Mouse (Mus musculus) testis, postnatal 10 days (tissue): ENCODE measurements around the gene Sec22c.

Experiments
- DNase-seq: peaks from one replicate; pipeline ENCODE4 v3.0.0; 2021; ENCODE audit warnings: low spot score

Sec22c gene

DNA sequence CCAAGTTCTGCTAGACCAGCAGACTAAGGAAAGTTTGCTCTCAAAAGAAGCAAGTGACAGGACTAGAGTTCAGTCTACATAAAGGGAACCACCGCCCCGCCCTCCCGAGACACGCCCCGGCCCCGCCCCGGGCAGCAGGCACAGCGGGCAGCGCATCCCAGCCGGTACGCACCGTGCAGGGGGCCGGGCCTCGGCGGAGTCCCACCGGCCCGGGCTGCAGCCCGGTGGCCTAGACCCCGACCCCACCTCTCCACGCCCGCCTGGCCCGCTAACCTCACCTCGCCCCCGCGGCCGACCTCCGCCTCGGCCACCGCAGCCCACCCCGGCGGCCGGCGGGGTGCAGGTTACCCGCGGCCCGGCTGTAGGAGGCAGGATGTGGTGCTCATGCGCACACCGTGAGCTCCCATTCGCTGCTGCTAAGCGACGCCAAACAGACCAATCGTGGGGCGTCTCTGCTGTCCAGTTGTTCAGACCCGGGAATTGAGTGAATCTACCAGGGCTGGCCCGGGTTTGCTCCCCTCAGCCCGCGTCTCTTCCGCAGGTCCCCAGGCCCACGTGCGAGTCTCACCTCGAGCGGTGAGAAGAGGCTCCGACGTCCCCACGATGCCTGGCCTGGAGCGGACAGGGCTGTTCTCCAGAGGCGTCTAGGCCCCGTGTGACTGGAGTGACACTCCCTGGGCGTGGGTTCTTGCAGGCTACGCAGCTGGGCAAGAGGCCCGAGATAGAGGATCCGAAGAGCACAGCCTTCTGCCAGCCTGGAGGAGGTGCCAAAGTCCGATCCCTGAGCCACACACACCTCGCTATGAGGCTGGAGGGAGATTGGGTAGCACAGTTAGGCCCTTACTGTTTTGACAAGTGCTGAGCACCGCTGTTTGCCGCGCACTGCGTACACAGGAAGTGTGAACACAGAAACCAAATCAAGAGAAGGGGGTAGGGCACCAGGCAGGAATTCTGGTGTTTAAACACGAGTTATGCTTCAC, at the start of gene Sec22c:
TSS of gene Sec22c (minus strand) at position 845 of the 980 bp plus-strand sequence.
- DNase-seq = peak; percentile 91

DNA sequence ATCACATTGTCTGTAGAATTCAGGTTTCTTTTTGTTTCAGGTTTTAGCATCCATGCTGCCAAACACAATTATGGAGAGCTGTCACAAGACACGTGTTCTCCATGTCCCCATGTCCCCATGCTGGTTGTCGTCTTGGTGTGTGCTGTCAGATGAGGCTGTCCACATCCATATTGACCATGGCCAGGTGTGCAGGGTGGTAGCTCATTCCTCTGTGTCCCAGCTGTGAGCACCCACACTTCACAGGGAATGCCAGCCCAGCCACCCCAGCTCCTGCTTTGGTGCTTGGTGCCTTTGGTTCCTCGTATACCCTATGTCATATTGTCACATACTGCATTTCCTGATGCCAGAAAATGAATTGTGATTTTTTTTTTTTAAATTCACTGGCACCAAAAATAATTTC, 49.3 kb upstream of the Sec22c start:
- DNase-seq = no peak

DNA sequence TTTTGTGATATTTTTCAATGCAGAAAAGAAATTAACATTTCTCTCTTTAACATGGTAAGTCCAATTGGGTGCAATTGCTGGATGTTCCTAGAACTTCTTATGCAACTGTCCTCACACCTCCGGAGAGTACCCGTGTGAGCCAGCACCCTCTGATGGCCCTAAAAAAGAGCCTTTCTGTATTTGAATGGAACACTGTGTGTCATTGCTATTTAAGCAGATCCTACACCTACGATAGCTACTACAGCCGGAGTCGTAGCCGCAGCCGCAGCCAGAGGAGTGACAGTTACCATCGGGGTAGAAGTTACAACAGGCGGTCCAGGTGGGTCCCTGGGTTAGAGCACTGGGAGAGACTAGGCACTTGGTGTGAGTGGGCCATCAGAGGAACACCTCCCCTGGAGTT, 47.5 kb upstream of the Sec22c start:
- DNase-seq = no peak

DNA sequence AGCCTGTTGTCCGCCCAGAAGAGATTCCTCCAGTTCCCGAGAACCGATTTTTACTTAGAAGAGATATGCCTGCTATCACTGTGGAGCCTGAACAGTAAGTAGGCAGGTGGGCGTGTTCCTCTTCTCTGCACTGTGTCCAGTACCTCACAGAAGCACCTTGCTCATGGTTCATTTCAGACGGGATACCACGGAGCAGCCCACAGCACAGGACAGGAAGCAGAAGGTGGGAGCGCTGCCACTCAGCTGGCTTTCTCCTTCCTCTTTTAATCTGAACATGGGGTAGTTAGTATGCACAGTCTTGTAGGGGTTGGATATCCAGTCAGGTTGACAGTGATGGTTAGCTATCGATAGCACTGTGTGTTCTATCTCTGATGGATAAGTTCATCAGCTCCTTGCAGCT, 38.8 kb upstream of the Sec22c start:
- no peak for DNase-seq

DNA sequence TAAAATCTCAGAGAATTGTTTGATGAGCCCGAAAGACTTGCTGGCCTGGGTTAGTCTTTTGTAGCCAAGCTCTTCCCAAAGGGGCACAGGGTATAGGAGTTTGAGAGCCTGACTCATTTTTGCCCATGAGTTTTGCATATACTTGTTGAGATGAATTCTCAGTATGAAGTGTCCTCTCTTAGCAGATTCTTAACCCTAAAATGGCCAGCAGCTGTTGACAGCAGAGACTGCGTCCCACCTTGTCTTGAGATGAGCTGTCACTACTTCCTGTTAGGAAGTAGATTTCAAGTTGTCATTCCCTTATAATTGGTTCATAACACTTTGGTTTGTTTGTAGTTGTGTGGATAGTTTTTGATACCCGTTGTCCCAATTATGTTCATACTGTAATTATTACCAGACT, 35.9 kb upstream of the Sec22c start:
- no peak for DNase-seq

DNA sequence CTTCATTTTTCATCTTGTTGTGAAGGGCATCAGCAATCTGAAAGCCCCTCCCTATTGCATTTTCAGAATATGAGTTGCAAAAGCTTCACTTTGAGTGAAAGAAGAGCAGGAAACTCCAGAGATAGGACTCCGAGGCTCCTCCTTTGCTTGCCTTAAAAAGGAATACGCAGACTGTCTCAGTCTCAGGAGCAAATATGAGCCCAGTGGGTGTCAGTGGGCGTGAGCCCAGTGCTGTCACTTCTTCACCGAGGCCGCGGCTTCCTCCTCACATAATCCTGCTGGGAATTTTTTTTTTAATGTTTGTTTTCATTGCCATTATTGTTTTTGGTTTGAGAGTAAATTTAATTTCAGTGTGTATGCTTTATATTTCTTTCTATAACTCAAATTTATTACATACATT, 35.2 kb upstream of the Sec22c start:
- DNase-seq = no peak

DNA sequence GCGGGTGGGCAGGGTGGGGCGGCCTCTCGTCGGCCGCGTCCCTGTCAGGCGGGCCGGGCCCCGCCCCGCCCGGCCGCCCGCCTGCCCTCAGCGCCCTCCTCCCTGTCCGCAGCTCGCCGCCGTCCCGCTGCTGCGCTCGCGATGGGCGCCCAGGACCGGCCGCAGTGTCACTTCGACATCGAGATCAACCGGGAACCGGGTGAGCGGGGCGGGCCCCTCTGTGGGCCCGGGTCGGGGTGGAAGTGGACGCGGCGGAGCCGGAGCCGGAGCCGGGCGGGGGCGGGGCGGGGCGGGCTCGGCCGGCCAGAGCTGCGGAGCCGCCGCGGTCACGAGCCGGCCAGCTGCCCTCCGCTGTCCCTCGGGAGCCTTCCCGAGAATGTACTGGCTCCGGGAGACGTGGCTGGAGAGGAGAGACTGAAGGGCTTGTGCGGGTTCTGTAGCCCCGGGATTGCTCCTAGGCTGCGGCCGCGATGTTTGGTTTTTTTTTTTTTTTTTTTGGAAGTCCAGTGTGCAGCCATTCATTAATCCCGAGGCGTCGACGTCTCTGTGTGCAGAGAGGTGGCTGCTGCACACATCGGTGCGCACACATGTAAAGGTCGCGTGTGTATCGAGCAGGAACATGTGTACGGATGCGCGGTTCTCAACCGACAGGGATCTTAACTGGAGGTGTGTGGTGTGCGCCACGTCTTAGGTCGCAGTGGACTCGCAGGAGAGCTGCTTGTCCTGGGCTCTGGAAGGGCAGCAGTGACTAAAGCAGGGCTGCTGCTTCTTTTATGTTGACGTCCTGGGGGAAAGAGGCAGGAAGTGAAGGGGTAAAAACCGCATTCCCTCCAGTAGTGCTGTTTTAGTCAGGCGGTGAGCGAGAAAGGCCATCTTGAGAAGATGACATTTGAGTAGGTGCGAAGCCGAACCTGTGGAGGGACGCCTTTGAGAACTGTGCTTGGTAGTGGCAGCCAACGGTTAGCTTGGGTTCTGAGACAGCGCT, 14.3 kb upstream of the Sec22c start:
- DNase-seq = peak; percentile 78

DNA sequence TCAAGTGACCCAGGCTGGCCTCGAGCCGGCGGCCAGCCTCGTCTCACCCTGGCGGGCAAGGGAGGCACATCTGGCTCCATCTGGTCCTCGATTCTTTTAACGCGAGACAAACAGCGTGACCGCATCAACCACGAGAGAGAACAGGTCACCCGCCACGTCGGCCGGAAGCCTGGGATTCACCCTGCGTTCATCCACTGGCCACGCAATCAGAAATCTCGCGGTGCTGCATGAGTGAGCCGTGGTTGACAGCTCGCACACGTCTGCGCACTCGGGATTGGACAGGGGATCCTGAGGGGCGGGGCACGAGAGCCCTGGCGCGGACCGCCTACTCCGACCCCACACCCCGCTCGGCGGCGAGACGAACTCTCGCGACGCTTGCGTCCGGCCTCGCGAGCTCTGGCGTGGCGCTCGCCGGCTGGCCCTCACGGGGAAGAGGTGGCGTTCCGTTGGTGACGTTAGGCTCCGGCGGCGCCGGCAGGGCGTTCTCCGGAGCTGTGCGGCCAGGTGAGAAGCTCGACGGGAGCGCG, 13.6 kb upstream of the Sec22c start, which contains the start of gene Nktr:
TSS of gene Nktr (plus strand) at position 378 of the 527 bp plus-strand sequence.
- DNase-seq = peak; percentile 98

DNA sequence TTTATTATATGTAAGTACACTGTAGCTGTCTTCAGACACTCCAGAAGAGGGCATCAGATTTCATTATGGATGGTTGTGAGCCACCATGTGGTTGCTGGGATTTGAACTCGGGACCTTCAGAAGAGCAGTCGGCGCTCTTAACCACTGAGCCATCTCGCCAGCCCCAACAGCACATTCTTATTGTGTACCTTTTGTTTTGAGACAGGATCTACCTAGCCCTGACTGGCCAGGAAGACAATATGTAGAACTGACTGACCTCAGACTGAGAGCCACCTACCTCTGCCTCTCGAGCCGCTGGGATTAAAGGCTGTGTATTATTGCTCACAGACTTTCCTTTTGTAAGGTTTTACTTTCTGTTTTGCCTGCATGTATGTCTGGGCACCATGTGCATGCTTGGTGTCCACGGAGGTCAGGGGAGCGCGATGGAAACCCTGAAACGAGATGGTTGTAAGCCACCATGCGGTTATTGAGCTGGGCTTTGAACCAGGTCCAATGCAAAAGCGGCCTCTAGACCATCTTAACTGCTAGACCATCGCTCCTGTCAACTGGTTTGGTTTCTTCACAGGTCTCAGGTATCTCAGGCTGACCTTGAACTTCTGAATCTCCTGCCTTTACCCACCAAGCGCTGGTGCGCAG, 12.9 kb upstream of the Sec22c start:
- DNase-seq = no peak

DNA sequence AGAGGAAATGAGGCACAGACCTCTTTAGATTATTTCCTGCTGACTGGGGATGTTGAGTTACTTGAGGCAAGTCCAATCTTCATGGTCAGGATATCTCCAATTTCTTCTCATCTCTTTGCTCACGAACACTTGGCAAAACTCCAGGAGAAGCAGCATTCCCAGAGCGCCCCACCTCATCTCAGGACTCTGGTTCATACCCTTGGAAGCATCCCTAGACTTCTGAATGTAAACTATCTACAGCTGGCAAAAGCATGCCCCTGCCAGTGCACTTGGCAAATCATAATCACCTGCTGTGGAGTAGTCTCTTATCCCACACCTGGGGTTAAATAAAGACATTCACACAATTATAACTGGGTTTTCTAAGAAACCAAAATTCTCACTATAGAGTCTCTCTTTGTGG, 11.8 kb upstream of the Sec22c start:
- DNase-seq = peak; percentile 33

DNA sequence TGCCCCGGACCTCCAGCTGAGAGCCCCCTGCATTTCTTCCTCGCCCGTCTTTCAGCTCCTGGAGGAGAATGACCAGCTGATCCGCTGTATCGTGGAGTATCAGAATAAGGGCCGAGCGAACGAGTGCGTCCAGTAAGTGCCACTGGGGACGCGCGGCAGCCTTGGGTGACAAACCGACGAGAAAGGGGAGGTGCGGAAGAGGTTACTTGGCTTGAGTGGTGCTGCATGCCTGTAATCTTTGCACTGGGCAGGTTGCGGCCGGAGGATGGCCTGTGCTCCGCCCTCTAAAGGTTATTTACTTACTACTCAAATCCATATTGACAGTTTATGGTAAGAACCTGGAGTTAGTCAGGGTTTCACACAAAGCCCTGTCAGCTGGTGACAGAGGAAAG, 5.3 kb upstream of the Sec22c start:
- no peak for DNase-seq

DNA sequence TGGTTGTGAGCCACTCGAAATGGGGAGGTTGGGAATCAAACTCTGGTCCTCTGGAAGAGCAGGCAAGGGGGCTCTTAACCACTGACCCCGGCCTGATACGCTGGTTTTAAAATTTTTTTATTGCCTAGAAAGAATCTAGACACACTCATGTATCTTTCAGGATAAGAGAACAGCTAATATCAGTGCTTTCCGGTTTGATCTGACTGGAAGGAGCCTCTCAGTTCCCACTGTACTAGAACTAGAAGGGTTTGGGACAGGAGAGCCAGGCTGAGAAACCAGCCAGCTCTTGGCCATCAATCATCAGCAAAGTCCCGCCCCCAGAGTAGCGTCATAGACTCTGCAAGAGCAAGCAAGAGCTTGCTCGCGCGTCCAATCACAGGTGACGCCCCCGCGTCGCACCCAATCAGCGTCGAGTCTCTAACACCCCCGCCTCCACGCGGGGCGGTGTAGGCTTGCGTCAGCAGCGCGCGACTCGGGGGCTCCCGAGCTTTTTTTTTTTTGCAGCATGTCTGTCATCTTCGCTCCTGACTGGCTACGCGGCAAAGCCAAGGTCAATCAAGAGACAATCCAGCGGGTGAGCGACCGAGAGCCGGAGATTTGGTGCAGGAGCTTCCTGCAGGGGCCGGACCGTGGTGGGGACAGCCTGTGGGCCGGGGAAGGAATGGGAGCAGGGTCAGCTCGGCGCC, 4.8 kb upstream of the Sec22c start, which contains the start of gene Ss18l2:
TSS of gene Ss18l2 (plus strand) at position 432 of the 686 bp plus-strand sequence.
- peak; percentile 99 for DNase-seq

DNA sequence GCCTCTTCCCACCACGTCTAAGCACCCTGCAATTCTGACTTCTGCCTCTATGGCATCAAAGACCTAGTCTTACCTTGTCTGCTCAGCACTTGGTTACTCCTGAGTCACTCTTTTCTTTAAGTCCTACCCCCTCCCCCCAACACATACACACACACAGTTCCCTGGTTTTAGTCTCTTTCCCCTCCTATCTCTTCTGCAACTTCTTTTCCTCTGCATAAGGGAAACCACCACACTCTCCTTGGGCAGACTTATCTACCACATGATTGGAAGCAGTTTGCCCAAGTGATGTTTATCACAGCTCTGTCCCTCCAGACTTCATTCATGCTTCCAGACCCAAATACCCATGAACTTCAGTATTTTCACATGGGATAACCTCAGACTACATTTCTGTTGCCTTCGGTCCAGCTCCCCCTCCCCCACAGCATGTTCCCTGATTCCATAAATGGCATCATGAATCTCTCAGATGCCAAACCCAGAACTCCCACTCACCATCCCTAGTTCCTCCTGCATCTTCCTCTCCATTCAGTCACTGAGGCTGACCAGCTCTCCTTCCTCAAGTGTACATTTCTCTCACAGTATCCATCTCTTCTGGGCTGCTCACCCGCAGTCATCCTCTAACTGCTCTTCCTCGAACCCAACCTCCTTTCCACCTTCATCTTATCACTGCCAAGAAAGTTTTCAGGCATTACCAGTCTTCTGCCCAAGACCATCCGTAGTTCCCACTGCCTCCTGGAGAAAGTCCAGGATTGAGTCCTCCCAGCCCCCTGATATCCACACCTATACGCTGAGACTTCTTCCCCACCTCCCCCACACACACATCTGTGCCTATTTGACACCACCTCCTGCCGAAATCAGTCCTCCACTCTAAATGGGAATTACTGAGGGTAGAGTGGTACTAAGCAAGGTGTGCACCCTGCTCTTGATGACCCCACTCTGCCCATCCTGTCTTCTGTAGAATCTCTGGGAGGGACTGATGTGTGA, 3.5 kb upstream of the Sec22c start:
- DNase-seq = no peak

DNA sequence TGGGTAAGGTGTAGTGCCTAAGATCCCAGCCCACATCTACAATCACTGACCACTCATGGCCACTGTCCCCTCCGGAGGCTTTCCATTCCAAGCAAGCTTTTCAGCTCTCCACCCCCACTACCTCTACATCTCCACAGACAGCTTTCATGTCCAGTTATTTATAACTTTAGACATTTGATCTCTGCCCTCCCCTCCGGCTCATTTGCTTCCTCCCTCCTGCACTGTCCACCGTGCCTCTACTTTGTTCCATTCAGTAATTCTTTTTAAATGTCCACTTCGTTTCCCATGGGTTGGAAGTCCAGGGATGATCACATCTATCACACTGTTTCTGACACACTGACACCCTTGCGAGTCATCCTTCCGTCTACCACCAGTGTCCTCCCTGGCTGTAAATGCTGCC, 2.5 kb upstream of the Sec22c start:
- DNase-seq = no peak

DNA sequence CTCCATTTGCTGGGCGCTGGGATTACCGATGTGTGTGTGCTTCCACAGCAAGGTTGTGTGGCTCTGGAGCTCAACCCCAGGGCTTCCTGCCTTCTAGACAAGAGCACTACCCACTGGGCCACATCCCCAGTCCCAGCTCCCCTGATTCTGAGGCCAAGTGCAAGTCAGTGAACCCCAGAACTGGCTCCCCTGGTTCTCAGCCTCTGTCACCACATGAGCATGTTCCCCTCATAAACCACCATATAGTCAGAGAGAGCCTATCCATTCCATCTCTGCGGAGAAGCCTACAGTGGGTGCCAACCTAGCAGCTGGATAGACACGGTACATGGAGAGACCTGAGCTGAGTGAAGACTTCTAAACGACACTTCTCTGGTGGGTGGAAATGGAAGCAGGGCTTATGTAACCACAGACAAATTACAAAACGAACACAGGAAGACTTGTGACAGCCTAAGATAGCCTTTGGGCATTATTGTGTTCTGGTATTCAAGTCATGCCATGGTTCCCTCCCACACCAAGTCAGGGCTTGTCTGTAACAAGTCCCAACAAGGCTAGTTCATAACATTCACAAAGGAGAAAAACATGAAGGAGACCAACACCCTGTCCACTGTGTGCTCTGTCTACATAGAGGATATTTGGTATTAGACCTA, 862 bp upstream of the Sec22c start:
- DNase-seq = peak; percentile 36

DNA sequence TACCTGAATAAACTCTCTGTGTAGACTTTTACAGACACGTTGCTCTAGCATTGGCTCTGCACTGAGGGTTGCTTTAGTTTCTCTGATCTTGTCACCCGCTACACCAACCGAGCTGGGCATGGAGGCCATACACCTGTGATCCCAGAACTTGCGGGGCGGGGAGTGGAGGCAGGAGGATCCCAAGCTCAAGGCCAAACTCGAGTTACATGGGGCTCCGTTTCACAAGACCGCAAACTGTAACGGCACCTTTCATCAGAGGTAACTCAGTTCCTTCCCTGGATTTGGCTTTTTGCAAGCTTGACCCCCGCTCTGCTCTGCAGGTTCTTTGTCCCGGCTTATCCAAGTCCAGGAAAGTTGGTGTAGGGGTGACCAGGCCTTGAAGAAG, 1.0 kb downstream of the Sec22c start:
- DNase-seq = peak; percentile 42

DNA sequence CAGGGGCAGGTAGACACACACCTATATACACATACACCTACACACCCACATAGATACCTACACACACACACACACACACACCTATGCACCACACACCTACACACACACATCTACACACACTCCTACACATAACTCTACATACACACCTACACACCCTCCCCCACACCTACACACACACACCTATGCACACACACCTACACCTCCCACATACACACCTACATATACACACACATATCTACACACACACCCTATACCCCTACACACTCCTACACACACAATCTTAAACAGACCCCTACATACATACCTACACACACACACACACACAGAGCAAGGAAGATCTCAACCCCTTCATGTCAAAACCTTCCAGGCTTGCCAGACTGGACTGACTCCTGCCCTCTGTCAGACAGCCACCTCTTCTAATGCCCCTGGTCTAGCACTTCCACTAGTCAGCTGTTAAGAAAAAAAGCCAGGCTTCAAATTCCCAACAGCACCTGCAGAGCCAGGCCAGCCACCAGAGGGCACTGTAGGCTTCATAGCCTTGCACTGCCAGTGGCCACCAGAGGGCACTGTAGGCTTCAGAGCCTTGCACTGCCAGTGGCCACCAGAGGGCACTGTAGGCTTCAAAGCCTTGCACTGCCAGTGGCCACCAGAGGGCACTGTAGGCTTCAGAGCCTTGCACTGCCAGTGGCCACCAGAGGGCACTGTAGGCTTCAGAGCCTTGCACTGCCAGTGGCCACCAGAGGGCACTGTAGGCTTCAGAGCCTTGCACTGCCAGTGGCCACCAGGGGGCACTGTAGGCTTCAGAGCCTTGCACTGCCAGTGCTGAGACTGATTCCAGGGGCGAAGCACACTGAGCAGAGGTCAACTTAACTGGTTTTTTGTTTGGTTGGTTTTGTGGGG, 7.9 kb downstream of the Sec22c start:
- DNase-seq = peak; percentile 78

DNA sequence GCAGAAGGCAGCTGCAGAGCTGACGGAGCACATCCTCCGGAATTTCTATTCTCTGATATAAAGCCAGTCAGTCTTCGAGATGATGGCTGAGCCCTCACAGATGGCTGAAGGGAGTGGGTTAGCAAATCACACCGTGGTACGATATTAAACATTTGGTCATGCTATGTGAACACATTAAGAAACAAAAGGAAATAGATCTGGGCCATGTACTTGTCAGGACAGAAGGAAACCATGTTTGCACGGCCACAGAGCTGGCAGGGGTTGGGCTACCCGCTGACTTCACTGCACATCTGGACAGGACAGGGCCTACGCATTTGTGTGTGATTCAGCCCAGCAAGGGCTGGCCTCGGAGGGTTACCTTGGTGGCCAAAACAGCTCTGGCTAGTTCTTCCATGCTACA, 8.7 kb downstream of the Sec22c start:
- DNase-seq = no peak
